Mouse (Mus musculus) lung, embryonic 14.5 days (tissue): ENCODE measurements at regions not wholly inside any gene's neighbourhood (a gene's known extent, or its start where the extent isn't known, plus 50 kb on each side); places are given as distances from the start of the nearest gene placed in this dataset.

Experiments used
- ATAC-seq: fragments of 200-750 bp; cut with Nextera tagmentation; 2 replicates; pipeline ENCODE4 v1.8.0; 2017; ENCODE audit warnings: mild to moderate bottlenecking, moderate TSS enrichment, moderate library complexity; ENCODE audit not compliant: insufficient read depth
- DNase-seq: peaks from one replicate; pipeline ENCODE4 v3.0.0-alpha.2; 2015
- H3K27ac ChIP-seq: fragments of 300-500 bp; sonication (generic); 2 replicates; pipeline ENCODE4 v1.5.1; 2014; ENCODE audit warnings: low read depth, mild to moderate bottlenecking, moderate library complexity
- H3K27me3 ChIP-seq: fragments of 300-500 bp; sonication (generic); 2 replicates; pipeline ENCODE4 v1.6.1; 2014; ENCODE audit warnings: low read length, control low read depth; ENCODE audit not compliant: insufficient read depth
- H3K36me3 ChIP-seq: fragments of 300-500 bp; sonication (generic); 2 replicates; pipeline ENCODE4 v1.6.1; 2014; ENCODE audit warnings: control low read depth; ENCODE audit not compliant: insufficient read depth
- H3K4me1 ChIP-seq: fragments of 300-500 bp; sonication (generic); 2 replicates; pipeline ENCODE4 v1.6.1; 2014; ENCODE audit warnings: antibody characterized with exemption, control low read depth; ENCODE audit not compliant: insufficient read depth
- H3K4me2 ChIP-seq: fragments of 300-500 bp; sonication (generic); 2 replicates; pipeline ENCODE4 v1.6.1; 2014; ENCODE audit warnings: mild to moderate bottlenecking
- H3K4me3 ChIP-seq: fragments of 300-500 bp; sonication (generic); 2 replicates; pipeline ENCODE4 v1.5.1; 2014; ENCODE audit warnings: low read depth, low read length
- H3K9ac ChIP-seq: fragments of 300-500 bp; sonication (generic); 2 replicates; pipeline ENCODE4 v1.6.1; 2014
- H3K9me3 ChIP-seq: fragments of 300-500 bp; sonication (generic); 2 replicates; pipeline ENCODE4 v1.6.1; 2016; ENCODE audit warnings: low read depth, low read length, control low read depth
- CTCF ChIP-seq: IDR thresholded peaks from 2 replicates; pipeline ENCODE4 v1.5.1; 2016; ENCODE audit warnings: antibody characterized with exemption, low read depth
- WGBS: fragments of 180-500 bp; shearing (Covaris S2); extraction: QIAGEN DNeasy Blood & Tissue Kit; methylation state at CpG from one replicate; pipeline ENCODE4 v1.1.7; 2014; 5-methylcytosine and 5-hydroxymethylcytosine counted together

DNA sequence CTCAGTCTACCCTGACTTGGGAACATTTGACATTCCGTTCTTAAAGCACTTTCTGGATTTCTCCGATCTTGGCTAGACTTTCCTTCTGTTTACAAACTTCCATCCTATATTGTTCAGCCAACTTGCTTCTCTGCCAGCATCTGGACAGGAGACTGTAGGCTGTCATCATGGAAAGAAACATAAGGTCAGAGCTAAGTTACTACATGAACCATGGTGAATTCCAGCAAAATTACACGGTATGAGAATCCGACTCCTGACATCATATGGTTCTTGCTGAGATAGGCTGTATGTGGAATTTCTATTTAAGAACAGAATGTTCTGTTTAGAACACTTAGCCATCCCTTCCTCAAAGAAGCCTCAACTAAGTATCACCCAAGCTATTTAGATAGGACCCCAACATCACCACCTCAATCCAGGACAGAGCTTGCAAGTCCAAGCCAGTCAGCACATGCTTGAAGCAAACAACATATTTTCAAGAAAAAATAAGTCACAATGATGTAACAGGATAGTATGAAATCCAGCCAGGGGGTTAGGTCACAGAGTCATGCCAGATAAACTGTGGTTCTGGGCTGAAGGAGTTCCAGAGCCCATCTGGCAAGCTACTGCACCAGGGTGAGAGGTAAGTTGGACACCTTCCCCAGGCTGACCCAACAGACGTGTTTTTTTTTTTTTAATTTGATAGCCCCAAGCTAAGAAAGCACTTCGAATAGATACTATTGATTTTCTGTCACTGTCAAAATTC is 52.9 kb upstream of the Thbs1 start:
- WGBS: 61% methylated on average over 6 of the region's 6 CpGs
- H3K9me3 ChIP-seq: no peaks in the 10 kb centered on the region
- no peak for TF ChIP-seq CTCF
- no peaks in the 10 kb centered on the region for H3K36me3 ChIP-seq
- 0 out of 2 replicates have a peak overlapping the region, but pooled peaks have one; percentile 25 for H3K27ac ChIP-seq
- no peak overlapping the region for H3K4me2 ChIP-seq
- no peaks in the 10 kb centered on the region for H3K27me3 ChIP-seq
- H3K4me1 ChIP-seq: 0 out of 2 replicates have a peak, but pooled peaks cover 4% of the 10 kb centered on the region
- peak; percentile 74 for DNase-seq
- H3K9ac ChIP-seq: no peak overlapping the region
- no peak overlapping the region for H3K4me3 ChIP-seq
- peak; percentile 47; the same call in 1 of the 2 replicates for ATAC-seq

DNA sequence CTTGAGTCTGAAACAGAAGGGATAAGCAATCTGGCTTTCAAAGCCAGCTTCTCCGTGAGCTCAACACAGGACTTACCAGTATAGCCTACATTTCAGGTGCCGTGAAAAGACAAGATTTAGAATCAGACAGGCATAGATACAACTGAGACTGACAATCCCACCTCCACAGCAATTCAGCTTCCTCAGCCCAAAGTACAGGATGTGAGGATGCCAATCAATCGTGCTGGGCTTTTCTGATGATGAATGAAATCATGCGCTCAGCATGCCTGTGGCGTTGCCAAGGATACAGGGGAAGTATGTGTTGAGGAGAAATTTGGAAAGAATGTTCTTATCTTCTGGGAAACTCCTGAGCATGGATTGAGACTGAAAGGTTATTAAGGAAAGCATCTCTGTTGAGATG is 50.4 kb upstream of the Thbs1 start:
- Histone ChIP-seq H3K36me3 (no peaks in the 10 kb centered on the region), H3K4me2 (no peak overlapping the region), H3K9ac (no peak overlapping the region), H3K9me3 (no peaks in the 10 kb centered on the region), H3K4me3 (no peak overlapping the region), H3K27me3 (no peaks in the 10 kb centered on the region), H3K27ac (no peak overlapping the region), H3K4me1 (0 out of 2 replicates have a peak, but pooled peaks cover 4% of the 10 kb centered on the region)
- ATAC-seq (no peak), DNase-seq (no peak)
- WGBS: 73% methylated on average over 5 of the region's 5 CpGs
- no peak for TF ChIP-seq CTCF
